In genomic region chr1:35332340-35332684, GRCm38 (mm10) we compare ENCODE assay signal across 21 mouse cellular contexts.
"Had no signal": no experiment of that assay in that cellular context is flagged by ENCODE, and none has a peak within 500 bp of the region (broad histone marks: within the 10 kb centered on the region; RNA-seq: fewer than 3 reads in every experiment).

No protein-coding gene starts in this region.

- H3K4me3 ChIP-seq: limb, embryonic 10.5 days; limb, embryonic 13.5 days; liver, embryonic 12.5 days; liver, embryonic 15.5 days; lung, embryonic 15.5 days; midbrain, embryonic 12.5 days; midbrain, embryonic 15.5 days; neural tube, embryonic 12.5 days; neural tube, embryonic 15.5 days had no signal

- H3K9me3 ChIP-seq: limb, embryonic 10.5 days; limb, embryonic 13.5 days; liver, embryonic 12.5 days; liver, embryonic 15.5 days; lung, embryonic 15.5 days; midbrain, embryonic 12.5 days; midbrain, embryonic 15.5 days; neural tube, embryonic 12.5 days; neural tube, embryonic 15.5 days had no signal

- H3K27ac ChIP-seq: limb, embryonic 10.5 days; limb, embryonic 13.5 days; liver, embryonic 12.5 days; liver, embryonic 15.5 days; lung, embryonic 15.5 days; midbrain, embryonic 12.5 days; midbrain, embryonic 15.5 days; neural tube, embryonic 12.5 days; neural tube, embryonic 15.5 days; stomach, postnatal 0 days had no signal

- H3K4me2 ChIP-seq: limb, embryonic 13.5 days; liver, embryonic 12.5 days; liver, embryonic 15.5 days; lung, embryonic 15.5 days; midbrain, embryonic 12.5 days; midbrain, embryonic 15.5 days; neural tube, embryonic 12.5 days; neural tube, embryonic 15.5 days had no signal

- H3K36me3 ChIP-seq: limb, embryonic 10.5 days; limb, embryonic 13.5 days; liver, embryonic 12.5 days; liver, embryonic 15.5 days; lung, embryonic 15.5 days; midbrain, embryonic 12.5 days; midbrain, embryonic 15.5 days; neural tube, embryonic 12.5 days; neural tube, embryonic 15.5 days had no signal

- DNase-seq: kidney, postnatal 25 days; liver; lung, adult 18-20 months; lung, postnatal 14 days; lung, postnatal 4 days; right cerebral cortex, postnatal 14 days; right cerebral cortex, postnatal 4 days; thymus, adult 2 months; thymus, postnatal 14 days; thymus, postnatal 4 days had no signal

- H3K27me3 ChIP-seq: limb, embryonic 13.5 days; liver, embryonic 12.5 days; liver, embryonic 15.5 days; lung, embryonic 15.5 days; midbrain, embryonic 12.5 days; midbrain, embryonic 15.5 days; neural tube, embryonic 12.5 days; neural tube, embryonic 15.5 days had no signal

- H3K4me1 ChIP-seq: limb, embryonic 10.5 days; liver, embryonic 12.5 days; liver, embryonic 15.5 days; lung, embryonic 15.5 days; midbrain, embryonic 12.5 days; midbrain, embryonic 15.5 days; neural tube, embryonic 12.5 days; neural tube, embryonic 15.5 days had no signal

- ATAC-seq: intestine, postnatal 0 days; liver, embryonic 12.5 days; midbrain, embryonic 15.5 days had no signal

- H3K9ac ChIP-seq: limb, embryonic 13.5 days; liver, embryonic 12.5 days; liver, embryonic 15.5 days; lung, embryonic 15.5 days; midbrain, embryonic 12.5 days; midbrain, embryonic 15.5 days; neural tube, embryonic 12.5 days; neural tube, embryonic 15.5 days had no signal
